Mouse (Mus musculus) embryonic facial prominence, embryonic 15.5 days (tissue): ENCODE results near the gene Rpp14. TPM values are rescaled to one million over a fixed set of nuclear protein-coding genes. Genes with fewer than 3 reads are reported as not detected.
A peak's percentile ranks its signal among the peaks of the same experiment; 100 is the strongest.

ENCODE experiments used
- ATAC-seq: fragments of 200-750 bp; cut with Nextera tagmentation; 2 replicates; pipeline ENCODE4 v1.8.0; 2017; ENCODE audit warnings: low read depth, moderate TSS enrichment; ENCODE audit not compliant: insufficient number of reproducible peaks, low FRiP score, low TSS enrichment
- H3K27ac ChIP-seq: fragments of 300-500 bp; sonication (generic); replicated peaks from 2 replicates; pipeline ENCODE4 v1.5.1; 2015; ENCODE audit warnings: mild to moderate bottlenecking, inconsistent platforms
- H3K27me3 ChIP-seq: fragments of 300-500 bp; sonication (generic); 2 replicates; pipeline ENCODE4 v1.6.1; 2015; ENCODE audit warnings: inconsistent platforms
- H3K36me3 ChIP-seq: fragments of 300-500 bp; sonication (generic); 2 replicates; pipeline ENCODE4 v1.6.1; 2015; ENCODE audit warnings: mild to moderate bottlenecking, inconsistent platforms
- H3K4me1 ChIP-seq: fragments of 300-500 bp; sonication (generic); 2 replicates; pipeline ENCODE4 v1.6.1; 2015; ENCODE audit warnings: inconsistent platforms
- H3K4me2 ChIP-seq: fragments of 300-500 bp; sonication (generic); replicated peaks from 2 replicates; pipeline ENCODE4 v1.6.1; 2015; ENCODE audit warnings: mild to moderate bottlenecking, inconsistent platforms
- H3K4me3 ChIP-seq: fragments of 300-500 bp; sonication (generic); replicated peaks from 2 replicates; pipeline ENCODE4 v1.5.1; 2015; ENCODE audit warnings: mild to moderate bottlenecking, inconsistent platforms
- H3K9ac ChIP-seq: fragments of 300-500 bp; sonication (generic); 2 replicates; pipeline ENCODE4 v1.6.1; 2015; ENCODE audit warnings: inconsistent platforms
- H3K9me3 ChIP-seq: fragments of 300-500 bp; sonication (generic); replicated peaks from 2 replicates; pipeline ENCODE4 v1.6.1; 2016; ENCODE audit warnings: inconsistent platforms
- WGBS: fragments of 180-500 bp; shearing (Covaris S2); methylation state at CpG from one replicate; pipeline ENCODE4 v1.1.7; 2015; 5-methylcytosine and 5-hydroxymethylcytosine counted together
- polyA plus RNA-seq: library from polyadenylated mRNA; unstranded; fragments of >200 nt; fragmentation: Nextera tagmentation; extraction: Ambion mirVana; gene quantifications from 2 replicates; pipeline ENCODE4 v1.2.1, GENCODE M21; 2015

Gene Rpp14
- polyA plus RNA-seq, 1 experiment from 2014 or later: 45.2 TPM

GRCm38 (mm10) chr14:8042577-8042976, 37.6 kb upstream of the Rpp14 start:
- no peak for ATAC-seq
- H3K27ac ChIP-seq: no peak overlapping the region
- WGBS: 94% methylated on average over 9 of the region's 9 CpGs

GRCm38 (mm10) chr14:8044330-8044729, 35.8 kb upstream of the Rpp14 start:
- Histone ChIP-seq H3K4me3 (no peak overlapping the region), H3K27ac (no peak overlapping the region), H3K4me2 (no peak overlapping the region), H3K36me3 (peaks cover 26% of the 10 kb centered on the region; the same call in 1 of the 2 replicates), H3K27me3 (no peaks in the 10 kb centered on the region), H3K9me3 (no peaks in the 10 kb centered on the region), H3K4me1 (no peaks in the 10 kb centered on the region), H3K9ac (no peak overlapping the region)
- ATAC-seq: no peak
- WGBS: 68% methylated on average over 8 of the region's 8 CpGs

More at GRCm38 (mm10) chr14:8042577-8042976, 37.6 kb upstream of the Rpp14 start:
- no peaks in the 10 kb centered on the region for H3K4me1 ChIP-seq
- H3K27me3 ChIP-seq: no peaks in the 10 kb centered on the region
- H3K9me3 ChIP-seq: no peaks in the 10 kb centered on the region
- H3K9ac ChIP-seq: no peak overlapping the region
- H3K36me3 ChIP-seq: peaks cover 18% of the 10 kb centered on the region; the same call in 1 of the 2 replicates
- H3K4me3 ChIP-seq: no peak overlapping the region
- no peak overlapping the region for H3K4me2 ChIP-seq

GRCm38 (mm10) chr14:8044786-8045185, 35.4 kb upstream of the Rpp14 start:
- 85% methylated on average over 6 of the region's 6 CpGs for WGBS
- Histone ChIP-seq H3K4me1 (no peaks in the 10 kb centered on the region), H3K27me3 (no peaks in the 10 kb centered on the region), H3K4me2 (no peak overlapping the region), H3K27ac (no peak overlapping the region), H3K36me3 (peaks cover 26% of the 10 kb centered on the region; the same call in 1 of the 2 replicates), H3K9ac (no peak overlapping the region), H3K9me3 (no peaks in the 10 kb centered on the region), H3K4me3 (no peak overlapping the region)
- ATAC-seq: no peak

- Histone ChIP-seq H3K36me3 (peaks cover 27% of the 10 kb centered on the region; the same call in 1 of the 2 replicates), H3K4me3 (no peak overlapping the region), H3K4me1 (no peaks in the 10 kb centered on the region), H3K27ac (no peak overlapping the region), H3K9me3 (no peaks in the 10 kb centered on the region), H3K4me2 (no peak overlapping the region), H3K9ac (no peak overlapping the region), H3K27me3 (no peaks in the 10 kb centered on the region)
- ATAC-seq: no peak
- 78% methylated on average over 11 of the region's 11 CpGs for WGBS
These were observed 34.9 kb upstream of the Rpp14 start for GRCm38 (mm10) chr14:8045187-8045846.

GRCm38 (mm10) chr14:8046839-8047238, 33.3 kb upstream of the Rpp14 start:
- H3K4me2 ChIP-seq: no peak overlapping the region
- ATAC-seq: no peak
- H3K27me3 ChIP-seq: no peaks in the 10 kb centered on the region
- no peaks in the 10 kb centered on the region for H3K9me3 ChIP-seq
- H3K36me3 ChIP-seq: peaks cover 34% of the 10 kb centered on the region; the same call in 1 of the 2 replicates
- no peak overlapping the region for H3K9ac ChIP-seq
- no peak overlapping the region for H3K27ac ChIP-seq
- no peaks in the 10 kb centered on the region for H3K4me1 ChIP-seq
- 91% methylated on average over 6 of the region's 6 CpGs for WGBS
- no peak overlapping the region for H3K4me3 ChIP-seq

- no peaks in the 10 kb centered on the region for H3K9me3 ChIP-seq
- WGBS: 81% methylated on average over 10 of the region's 10 CpGs
- no peak overlapping the region for H3K4me3 ChIP-seq
- H3K4me1 ChIP-seq: no peaks in the 10 kb centered on the region
- no peaks in the 10 kb centered on the region for H3K27me3 ChIP-seq
- no peak overlapping the region for H3K4me2 ChIP-seq
- H3K36me3 ChIP-seq: peaks cover 39% of the 10 kb centered on the region; the same call in 1 of the 2 replicates
- H3K27ac ChIP-seq: no peak overlapping the region
- H3K9ac ChIP-seq: no peak overlapping the region
- ATAC-seq: no peak
These were observed 30.8 kb upstream of the Rpp14 start for GRCm38 (mm10) chr14:8049334-8049733.

- 89% methylated on average over 2 of the region's 2 CpGs for WGBS
- no peak for ATAC-seq
These were observed 28.3 kb upstream of the Rpp14 start for GRCm38 (mm10) chr14:8051869-8052268.

GRCm38 (mm10) chr14:8052661-8053060, 27.5 kb upstream of the Rpp14 start:
- Histone ChIP-seq H3K4me1 (no peaks in the 10 kb centered on the region), H3K36me3 (peaks cover 24% of the 10 kb centered on the region; the same call in 1 of the 2 replicates), H3K4me3 (no peak overlapping the region), H3K9me3 (no peaks in the 10 kb centered on the region), H3K9ac (no peak overlapping the region), H3K27ac (no peak overlapping the region), H3K27me3 (no peaks in the 10 kb centered on the region), H3K4me2 (no peak overlapping the region)
- no peak for ATAC-seq
- 98% methylated on average over 7 of the region's 7 CpGs for WGBS

More at GRCm38 (mm10) chr14:8051869-8052268, 28.3 kb upstream of the Rpp14 start:
- no peak overlapping the region for H3K4me2 ChIP-seq
- H3K36me3 ChIP-seq: peaks cover 27% of the 10 kb centered on the region; the same call in 1 of the 2 replicates
- H3K27me3 ChIP-seq: no peaks in the 10 kb centered on the region
- no peaks in the 10 kb centered on the region for H3K4me1 ChIP-seq
- no peak overlapping the region for H3K9ac ChIP-seq
- no peaks in the 10 kb centered on the region for H3K9me3 ChIP-seq
- no peak overlapping the region for H3K27ac ChIP-seq
- no peak overlapping the region for H3K4me3 ChIP-seq

GRCm38 (mm10) chr14:8054310-8055102, 25.7 kb upstream of the Rpp14 start:
- H3K27ac ChIP-seq: no peak overlapping the region

GRCm38 (mm10) chr14:8056076-8056475, 24.1 kb upstream of the Rpp14 start:
- no peaks in the 10 kb centered on the region for H3K9me3 ChIP-seq
- no peaks in the 10 kb centered on the region for H3K4me1 ChIP-seq
- 86% methylated on average over 5 of the region's 5 CpGs for WGBS
- no peaks in the 10 kb centered on the region for H3K27me3 ChIP-seq
- H3K9ac ChIP-seq: no peak overlapping the region
- no peak overlapping the region for H3K27ac ChIP-seq
- H3K4me3 ChIP-seq: no peak overlapping the region
- peaks cover 11% of the 10 kb centered on the region; the same call in 1 of the 2 replicates for H3K36me3 ChIP-seq
- ATAC-seq: no peak
- H3K4me2 ChIP-seq: no peak overlapping the region

More at GRCm38 (mm10) chr14:8054310-8055102, 25.7 kb upstream of the Rpp14 start:
- no peaks in the 10 kb centered on the region for H3K9me3 ChIP-seq
- no peaks in the 10 kb centered on the region for H3K4me1 ChIP-seq
- WGBS: 29% methylated on average over 17 of the region's 17 CpGs
- H3K9ac ChIP-seq: no peak overlapping the region
- H3K4me2 ChIP-seq: no peak overlapping the region
- peaks cover 17% of the 10 kb centered on the region; the same call in 1 of the 2 replicates for H3K36me3 ChIP-seq
- no peak overlapping the region for H3K4me3 ChIP-seq
- peak; percentile 82 for ATAC-seq
- no peaks in the 10 kb centered on the region for H3K27me3 ChIP-seq

- H3K36me3 ChIP-seq: peaks cover 5% of the 10 kb centered on the region; the same call in 1 of the 2 replicates
- no peak overlapping the region for H3K4me2 ChIP-seq
- H3K4me3 ChIP-seq: no peak overlapping the region
- no peak overlapping the region for H3K27ac ChIP-seq
- WGBS: 92% methylated on average over 7 of the region's 7 CpGs
- H3K9ac ChIP-seq: no peak overlapping the region
- H3K27me3 ChIP-seq: no peaks in the 10 kb centered on the region
- no peak for ATAC-seq
- 0 out of 2 replicates have a peak, but pooled peaks cover 4% of the 10 kb centered on the region for H3K4me1 ChIP-seq
- H3K9me3 ChIP-seq: no peaks in the 10 kb centered on the region
These were observed 20.2 kb upstream of the Rpp14 start for GRCm38 (mm10) chr14:8059938-8060337.
